Mouse (Mus musculus) urinary bladder, postnatal 14 days (tissue): ENCODE measurements around the gene Tas2r130.
"Not testable (repeated sequence)": the region's sequence is repeated elsewhere in the genome, so short reads cannot be mapped to it uniquely, and the experiment has no call there.

Experiments
- DNase-seq: peaks from one replicate; pipeline ENCODE4 v3.0.0; 2021; ENCODE audit warnings: low spot score

Gene Tas2r130

DNA sequence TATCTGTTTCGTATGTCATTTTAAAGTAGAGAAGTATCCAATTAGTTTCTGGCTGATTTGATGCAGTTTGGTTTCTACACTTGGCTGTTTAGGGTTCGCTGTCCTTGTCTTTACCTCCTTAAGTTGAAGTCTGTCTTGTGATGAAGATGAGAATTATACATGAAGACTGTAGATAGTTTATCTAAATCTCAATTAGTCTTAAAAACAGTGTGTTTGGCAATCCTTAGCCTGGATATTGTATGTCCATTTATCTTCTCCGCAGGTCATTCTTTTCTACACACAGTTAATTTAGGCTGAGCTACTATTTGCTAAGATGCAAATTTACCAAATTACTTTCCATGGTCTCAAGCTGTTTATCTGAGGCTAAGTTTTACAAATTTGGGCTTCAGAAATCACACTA, at the start of gene Tas2r130:
TSS of gene Tas2r130 (minus strand) at position 101 of the 400 bp plus-strand sequence.
- no peak for DNase-seq

- no peak for DNase-seq
Observed at GRCm38 (mm10) chr6:131678786-131679185, 48.1 kb upstream of the Tas2r130 start, which contains the start of gene Tas2r106. TSS of gene Tas2r106 (minus strand) at chr6:131678886.

DNA sequence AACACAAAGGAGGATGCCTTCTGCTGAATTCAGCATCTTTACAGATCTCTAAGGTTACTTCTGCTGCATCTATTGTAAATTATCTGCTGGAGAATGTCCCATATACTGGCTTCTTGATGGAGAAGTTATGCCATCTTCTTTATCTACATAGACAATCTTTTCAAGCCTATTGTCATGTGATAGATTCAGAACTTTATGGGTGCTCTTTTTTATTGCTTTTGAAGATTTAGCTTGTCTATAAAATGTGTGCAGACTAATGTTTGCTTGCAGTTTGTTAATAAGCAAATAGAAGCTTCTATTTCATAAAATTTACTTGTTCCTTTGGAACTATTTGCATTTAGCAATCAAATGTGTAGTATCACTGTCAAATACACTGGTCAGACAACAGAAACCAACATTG, 29.3 kb upstream of the Tas2r130 start, which contains the start of gene Tas2r107:
TSS of gene Tas2r107 (minus strand) at position 101 of the 400 bp plus-strand sequence.
- no peak for DNase-seq

DNA sequence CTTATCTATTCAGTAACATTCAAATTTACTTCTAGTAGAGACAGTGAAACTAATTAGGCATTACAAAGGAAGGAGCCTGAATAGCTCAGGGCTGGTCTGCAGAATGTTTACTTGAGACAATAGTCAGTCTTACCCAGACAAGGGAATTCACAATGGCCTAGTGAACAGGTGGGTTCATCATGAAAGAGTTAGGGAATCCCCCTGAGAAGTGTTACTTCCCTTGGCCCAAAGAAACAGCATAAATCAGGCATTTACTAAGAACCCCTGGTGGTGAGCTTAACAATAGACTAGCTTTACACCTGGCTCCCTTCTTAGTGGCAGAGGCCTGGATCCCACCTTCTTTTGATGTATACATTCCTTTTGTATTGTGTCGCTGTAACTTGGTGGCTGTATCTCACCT, 20.8 kb downstream of the Tas2r130 start:
- DNase-seq = not testable (repeated sequence)

DNA sequence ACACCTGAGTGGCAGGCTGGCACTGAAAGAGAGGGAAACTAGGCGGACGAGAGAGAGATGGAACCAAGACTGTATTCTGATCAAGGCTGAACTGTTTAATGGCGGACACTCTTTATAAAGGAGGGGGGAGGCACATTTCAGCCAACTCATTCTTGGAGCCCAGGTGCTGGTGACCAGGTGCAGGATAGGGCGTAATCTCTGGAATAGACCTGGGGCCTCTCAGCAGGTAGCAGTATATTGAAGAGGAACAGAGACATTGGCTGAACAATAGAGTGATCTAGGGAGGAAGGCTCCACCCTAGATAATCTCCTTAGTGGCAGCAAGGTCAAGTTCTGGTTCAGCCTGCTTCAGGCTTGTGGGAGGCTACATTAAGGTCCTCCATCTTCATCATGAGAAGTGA, 25.9 kb downstream of the Tas2r130 start:
- no peak for DNase-seq
